Mouse (Mus musculus) megakaryocyte, adult 5-6 weeks (primary cell): ENCODE results near the gene Rhoj. TPM values are rescaled to one million over a fixed set of nuclear protein-coding genes. Genes with fewer than 3 reads are reported as not detected.
A peak's percentile ranks its signal among the peaks of the same experiment; 100 is the strongest.

ENCODE experiments used
- ATAC-seq: 2 replicates; pipeline ENCODE4 v1.8.0; 2016; ENCODE audit warnings: mild to moderate bottlenecking, inconsistent platforms; ENCODE audit not compliant: poor library complexity, severe bottlenecking
- total RNA-seq, 2 experiments: library from RNA; stranded (forward) in 1 of 2; stranded (reverse) in 1 of 2; fragments of 153-499, 151-499 nt in 1 of 2; fragments of 221-1000, 200-1000 nt in 1 of 2; gene quantifications; 2 replicates each; pipeline versions ENCODE4 v1.2.3 to v1.2.4; 2015 to 2017

Gene Rhoj
- total RNA-seq (2015) (not detected in 2 replicates), total RNA-seq (2017) (0.18 TPM in 1 of 2 replicates, not detected in the other)

DNA sequence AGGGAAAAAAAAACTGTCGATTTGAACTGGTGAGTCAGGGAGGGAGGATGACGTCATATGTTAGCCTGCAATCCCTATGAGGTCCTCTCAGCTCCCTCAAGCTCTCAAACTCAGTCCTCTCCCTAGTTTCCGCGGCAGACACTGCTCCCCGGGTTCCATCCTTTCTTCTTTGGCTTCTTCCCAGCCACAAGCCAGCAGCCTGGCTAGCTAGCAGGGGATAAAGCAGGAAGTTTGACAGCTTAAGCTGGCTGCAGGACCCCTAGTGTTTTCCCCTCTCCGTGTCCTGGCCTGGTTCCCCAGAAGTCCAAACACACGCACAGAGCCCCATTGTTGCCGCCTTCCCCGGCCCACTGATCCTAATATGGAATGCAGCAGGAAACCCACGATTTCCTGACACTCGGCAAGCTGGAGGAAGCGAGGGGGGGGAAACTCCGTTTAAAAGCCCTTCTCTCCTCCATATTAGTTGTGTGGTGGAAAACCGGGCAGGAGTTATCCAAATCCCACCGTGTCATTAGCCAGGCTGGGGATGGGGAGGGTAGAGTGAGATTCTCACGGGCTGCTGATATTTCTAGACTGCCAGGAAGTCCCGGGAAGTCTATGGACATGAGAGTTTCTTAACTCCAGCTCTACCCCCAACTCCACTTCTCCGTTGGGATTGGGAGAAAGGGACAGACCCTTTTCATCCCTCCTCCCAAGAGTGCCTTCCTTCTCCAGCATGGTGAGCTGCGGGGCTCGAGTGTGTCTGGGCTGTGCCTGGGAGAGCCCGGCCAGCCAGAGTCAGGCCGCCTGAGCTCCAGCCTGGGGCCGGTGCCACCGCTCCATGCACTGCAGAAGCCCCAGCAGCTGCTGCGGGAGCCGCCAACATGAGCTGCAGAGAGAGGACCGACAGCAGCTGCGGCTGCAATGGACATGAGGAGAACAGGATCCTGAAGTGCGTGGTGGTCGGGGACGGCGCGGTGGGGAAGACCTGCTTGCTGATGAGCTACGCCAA, at the start of gene Rhoj:
Gene Rhoj (plus strand): TSS at position 362 of the 991 bp plus-strand sequence.
- peak; percentile 50 for ATAC-seq

DNA sequence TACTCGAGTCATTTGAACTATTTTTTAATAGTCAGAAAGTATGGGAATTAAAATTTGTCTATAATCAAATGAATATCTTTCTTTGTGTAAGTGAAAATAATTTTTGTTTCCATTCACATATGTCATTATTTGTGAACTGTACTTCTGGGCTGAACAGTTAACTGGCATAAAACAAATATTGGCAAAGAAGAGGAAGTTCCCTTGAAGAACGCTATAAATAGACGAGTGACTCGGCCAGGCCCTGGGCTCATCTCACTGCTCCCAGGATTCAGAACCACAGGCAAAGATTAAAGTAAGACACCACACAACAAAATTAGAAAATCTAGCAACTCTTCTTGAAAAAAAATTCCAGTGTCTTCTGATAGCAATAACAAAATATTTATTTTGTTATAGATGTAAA, 36.4 kb upstream of the Rhoj start:
- peak; percentile 51 for ATAC-seq

DNA sequence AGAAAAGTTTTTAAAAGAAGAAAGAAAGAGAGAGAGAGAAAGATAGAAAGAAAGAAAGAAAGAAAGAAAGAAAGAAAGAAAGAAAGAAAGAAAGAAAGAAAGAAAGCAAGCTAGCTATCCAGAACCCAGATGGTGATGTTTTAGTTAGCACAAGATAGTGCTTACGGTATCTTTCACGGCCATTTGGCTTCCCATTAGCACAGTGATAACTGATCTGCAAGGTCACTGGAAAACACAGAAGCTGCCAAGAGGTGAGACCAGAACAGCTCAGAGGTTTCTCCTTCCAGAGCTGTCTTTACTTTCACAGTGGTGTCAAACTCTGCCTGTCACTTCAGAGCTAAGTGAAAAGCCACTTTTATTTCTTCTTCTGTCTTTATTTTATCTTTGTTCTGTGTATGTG, 32.4 kb upstream of the Rhoj start:
- no peak for ATAC-seq

DNA sequence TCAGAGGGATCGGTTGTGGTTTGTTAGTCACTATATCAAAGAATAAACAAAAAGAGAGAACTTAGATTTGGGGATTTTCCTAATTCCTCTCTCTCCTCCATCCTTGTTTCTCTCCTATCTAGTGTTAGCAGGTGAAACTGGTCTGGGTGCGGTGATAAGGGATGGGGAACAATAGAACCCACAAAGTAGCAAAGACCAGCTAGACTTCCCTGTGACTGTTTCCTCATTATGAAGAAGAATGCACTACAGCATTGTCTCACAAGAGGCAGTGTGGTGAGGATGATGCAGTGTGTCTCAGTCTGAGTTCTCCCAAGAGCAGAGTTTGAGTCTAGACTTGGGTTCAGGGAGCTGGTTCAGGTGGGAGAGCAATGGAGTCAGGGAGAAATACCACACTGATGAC, 30.7 kb upstream of the Rhoj start:
- peak; percentile 74 for ATAC-seq

DNA sequence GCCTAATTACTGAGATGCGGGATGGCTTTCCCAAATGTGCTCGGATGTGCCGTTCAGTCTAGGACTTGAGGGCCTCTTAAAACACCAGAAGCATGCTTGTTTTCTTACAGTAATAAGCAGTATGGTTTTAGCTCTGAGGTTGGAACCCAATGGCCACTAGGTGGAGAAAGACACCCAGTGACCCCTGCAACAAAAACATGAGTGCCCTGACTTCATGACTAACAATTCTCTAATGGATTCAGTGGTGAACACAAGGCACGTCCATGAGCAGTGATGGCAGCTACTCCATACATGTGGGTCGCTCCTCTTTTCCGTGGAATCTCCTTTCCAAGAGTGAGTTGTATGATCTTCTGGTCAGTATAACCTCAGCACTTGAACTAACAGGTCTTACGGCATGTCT, 27.6 kb upstream of the Rhoj start:
- no peak for ATAC-seq

DNA sequence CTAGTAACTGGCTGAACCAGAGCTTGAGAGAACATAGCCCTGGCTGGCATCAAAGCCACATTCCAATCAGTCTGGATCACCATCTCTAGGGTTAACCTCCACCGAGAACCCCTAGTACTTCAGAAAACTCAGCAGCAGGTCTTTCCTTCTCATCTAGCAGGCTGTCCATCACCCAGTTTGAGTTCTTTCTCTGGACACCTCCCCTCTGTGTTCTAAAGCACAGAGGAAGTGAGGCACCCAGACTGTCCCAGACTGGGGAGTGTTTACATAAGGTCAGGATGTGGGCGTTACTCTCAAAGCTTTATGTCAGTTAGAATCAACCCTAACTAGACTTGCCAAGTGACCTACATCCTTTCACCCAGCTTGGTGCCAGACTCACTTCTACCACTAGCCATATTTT, 24.9 kb upstream of the Rhoj start:
- peak; percentile 81 for ATAC-seq

DNA sequence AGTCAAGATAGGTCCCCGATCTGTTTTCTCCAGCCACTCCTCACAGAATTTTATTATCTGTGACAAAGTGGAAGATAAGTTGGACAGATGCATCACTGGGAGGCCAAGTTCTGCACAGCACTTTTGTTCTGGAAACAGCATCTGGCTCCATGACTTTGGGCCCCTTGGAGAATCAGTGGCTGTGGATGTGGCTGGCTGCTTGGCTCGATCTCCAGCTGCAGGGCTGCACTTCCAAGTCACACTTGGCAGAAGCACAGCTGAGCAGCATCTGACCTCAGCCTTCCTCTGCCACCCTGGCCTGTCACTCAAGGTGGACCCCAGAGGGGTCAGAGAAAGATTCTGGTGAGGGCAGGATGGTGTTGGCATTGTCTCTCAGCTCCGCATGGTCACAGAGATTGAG, 22.0 kb upstream of the Rhoj start:
- no peak for ATAC-seq

DNA sequence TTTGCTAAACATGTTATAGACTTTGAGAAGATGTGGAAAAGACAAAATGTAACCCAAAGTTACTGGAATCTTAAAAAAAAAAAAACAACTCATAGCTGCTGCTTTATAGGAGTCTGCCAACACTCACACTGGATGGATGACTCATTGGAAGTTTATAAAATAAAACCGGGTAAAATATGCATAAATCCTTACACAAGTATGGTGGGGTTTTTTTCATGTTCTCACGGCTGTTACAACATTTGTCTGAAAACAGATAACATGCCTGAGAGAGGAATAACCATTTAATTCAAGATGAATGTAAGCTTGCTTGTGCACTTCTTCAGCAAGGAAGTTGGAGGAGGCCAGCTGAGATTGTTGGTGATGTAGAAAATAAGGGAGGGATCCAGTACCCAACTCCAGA, 17.6 kb upstream of the Rhoj start:
- no peak for ATAC-seq

DNA sequence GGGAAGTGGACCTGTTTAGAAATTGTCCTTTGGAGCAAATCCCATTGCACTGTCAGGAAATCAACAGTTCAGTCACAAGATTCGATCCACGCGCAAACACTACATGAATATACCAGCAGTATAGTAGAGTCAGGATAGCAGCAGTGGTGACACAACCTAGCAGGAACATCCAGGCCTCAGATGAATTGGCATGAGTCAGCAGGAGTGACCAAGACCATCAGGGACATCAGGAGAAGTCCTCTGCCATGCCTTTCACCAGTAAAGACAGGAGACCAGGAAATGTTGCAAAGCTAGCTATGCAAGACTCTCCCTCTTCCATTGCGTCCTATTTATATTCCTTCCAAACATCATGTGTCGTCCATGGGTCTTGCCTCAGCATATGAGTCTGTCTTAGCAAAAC, 16.6 kb upstream of the Rhoj start:
- 0 out of 2 replicates have a peak, but pooled peaks have one; percentile 27 for ATAC-seq

DNA sequence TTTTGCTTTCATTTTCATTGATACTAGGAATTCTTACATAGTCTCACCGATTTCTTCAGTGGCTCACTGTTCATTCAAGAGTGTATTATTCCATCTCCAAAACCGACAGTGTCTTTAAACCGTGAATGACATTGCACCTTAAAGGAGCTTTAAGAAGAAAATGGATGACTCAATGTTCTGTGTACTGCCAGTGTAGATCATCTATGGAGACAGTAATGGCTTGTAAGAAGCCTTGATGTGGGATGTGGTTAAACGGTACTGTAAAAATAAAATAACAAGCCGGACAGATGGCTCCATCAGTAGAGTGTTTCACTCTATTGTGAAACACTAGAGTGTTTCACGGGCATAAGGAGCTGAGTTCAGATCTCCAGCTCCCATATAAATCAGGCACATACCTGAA, 15.2 kb upstream of the Rhoj start:
- ATAC-seq = no peak

DNA sequence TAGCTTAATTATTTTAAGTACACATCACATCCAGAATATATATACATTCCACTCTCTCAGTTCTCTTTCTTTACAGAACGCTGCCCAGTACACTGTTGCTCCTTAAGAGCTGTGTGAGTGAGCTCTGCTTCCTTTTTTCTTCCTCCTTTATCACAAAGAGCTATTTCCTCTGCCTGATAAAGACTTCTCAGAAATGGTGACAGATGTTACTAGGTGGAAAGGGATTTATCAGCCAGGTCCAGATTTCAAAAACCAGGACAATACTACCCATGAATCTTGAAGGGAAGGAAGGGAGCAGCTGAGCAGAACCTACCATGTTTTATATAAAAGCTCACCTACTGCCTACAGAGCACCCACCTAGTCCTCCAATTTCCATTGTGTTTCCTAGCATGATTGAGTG, 8.3 kb upstream of the Rhoj start:
- no peak for ATAC-seq

DNA sequence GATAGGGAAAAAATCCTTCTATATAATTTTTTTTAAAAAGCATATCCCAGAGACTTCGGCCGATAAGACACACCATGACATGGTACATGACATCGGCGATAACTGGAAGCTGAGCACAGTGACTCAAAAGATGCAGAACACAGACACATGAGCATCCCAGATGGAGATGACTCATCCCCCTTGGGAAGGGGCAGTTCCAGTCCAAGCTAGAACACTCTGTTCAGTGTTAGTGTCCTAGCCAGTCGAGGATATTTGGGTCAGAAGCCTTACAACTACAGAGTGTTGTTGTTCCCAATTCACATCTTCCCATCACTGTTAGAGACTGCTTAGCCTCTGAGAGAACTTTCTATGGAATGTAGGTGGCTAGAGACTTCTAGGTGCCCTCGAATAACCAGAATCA, 4.0 kb upstream of the Rhoj start:
- ATAC-seq = no peak

DNA sequence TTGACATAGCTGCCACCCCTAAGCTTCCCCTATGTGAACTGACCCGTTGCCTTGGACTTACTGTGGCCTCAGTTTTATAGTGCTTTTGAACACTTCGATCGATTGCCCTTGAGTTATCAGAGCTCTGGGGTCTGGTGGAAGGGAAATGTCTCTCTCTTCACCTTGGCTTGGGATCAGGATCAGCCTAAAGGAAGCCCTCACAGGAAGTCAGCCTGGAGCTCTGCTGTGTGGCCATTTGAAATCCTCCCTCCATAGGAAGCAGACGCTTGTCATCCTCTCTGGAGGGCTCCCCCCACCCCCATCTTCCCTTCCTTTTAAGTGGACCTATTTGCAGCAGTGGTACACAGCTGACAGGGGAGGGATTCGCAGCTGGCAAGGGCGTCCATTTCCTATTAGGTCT, 1.6 kb downstream of the Rhoj start:
- ATAC-seq = no peak

DNA sequence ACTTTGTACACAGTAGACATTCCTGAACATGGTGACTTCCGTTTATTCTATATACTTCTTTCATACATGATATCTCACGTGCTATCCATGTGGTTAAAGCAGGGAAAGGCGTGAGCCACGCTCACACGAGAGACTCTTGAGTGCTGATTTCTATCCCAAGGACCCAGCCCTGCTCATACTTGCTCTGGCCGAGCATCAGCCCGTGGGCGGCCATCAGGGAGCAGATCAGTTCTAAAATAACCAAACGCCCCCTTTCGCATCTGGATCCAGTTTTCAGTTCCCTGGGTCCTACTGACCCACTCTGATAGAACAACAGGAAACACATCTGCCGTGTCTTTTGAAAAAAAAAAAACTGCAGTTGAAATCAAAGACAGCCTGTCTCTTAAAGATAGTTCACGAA, 2.6 kb downstream of the Rhoj start:
- ATAC-seq = no peak

DNA sequence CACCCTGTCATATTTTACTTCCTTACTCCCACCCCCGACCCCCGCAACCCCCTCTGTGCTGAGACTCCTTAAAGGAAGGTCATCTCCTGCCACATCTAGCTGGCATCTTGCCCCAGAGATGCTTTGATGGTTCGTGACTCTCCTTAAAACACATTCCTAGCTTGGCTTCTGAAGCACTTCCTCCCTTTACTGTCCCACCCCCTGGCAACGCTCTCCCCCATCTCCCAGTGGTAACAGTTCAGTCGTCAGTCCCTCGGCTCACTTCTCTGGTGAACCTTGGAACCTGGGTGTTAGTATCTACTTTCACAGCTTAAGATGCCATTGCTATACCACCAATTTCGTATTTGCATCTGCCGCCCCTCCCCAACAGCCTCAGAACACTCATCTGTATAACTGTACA, 3.8 kb downstream of the Rhoj start:
- no peak for ATAC-seq

DNA sequence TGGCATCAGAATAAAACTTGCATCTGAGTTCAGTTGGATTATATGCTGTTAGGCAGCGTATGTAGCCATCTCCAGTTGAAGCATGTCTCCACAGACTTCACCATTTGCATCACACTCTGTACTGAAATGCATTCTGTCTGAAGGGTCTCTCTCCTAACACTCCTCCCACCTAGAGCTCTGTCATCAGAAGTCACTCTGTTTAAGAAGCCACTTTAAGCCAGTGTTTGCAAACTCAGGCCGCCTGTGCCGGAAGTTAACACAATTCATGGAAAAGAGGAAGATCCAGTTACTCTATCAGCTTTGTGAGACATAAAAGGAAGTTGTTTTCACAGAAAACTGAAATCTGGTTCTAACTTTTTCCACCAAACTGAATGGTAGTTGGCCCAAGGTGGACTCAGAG, 5.9 kb downstream of the Rhoj start:
- ATAC-seq = peak; percentile 43

DNA sequence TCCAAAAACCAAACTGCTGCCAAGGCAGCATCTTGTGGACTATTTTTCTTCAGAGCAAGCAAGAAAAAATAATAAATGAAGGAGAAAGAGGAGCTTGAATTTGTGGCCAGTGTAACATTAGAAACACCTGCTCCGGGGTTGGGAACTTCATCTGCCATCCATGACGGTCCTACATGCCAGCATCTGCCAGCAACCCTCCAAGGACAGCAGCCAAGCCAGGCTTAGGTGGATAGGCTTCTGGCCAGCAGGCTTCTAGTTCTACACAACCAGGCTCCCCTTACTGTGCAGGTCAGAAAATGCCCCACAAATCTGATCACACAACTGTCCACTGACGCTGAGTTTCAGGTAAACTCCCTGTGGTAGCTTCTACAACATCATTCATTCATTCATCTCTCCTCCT, 7.7 kb downstream of the Rhoj start:
- ATAC-seq = no peak

DNA sequence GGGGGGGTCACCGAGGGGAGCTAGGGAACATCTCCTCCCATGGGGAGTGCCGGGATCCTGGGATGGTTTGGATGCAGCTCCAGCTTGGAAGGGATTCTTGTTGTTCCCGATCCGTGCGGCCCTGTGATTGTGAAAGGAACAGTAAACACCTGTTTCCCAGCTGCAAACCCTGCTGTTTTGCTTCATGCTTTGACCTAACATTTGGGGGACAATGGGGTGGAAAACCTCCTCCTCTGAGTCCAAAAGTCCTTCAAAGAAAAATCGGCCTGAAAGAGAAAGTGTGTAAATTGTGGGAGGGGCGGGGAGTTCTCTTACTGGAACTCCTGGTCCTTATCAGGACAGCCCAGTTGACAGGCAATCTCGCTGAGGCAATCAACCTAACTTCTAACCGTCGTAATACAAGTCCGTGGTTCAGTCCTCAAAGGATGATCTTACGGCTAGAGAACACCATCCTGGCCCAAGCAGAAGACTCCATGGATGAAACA, 12.4 kb downstream of the Rhoj start:
- peak; percentile 62; the same call in 1 of the 2 replicates for ATAC-seq

DNA sequence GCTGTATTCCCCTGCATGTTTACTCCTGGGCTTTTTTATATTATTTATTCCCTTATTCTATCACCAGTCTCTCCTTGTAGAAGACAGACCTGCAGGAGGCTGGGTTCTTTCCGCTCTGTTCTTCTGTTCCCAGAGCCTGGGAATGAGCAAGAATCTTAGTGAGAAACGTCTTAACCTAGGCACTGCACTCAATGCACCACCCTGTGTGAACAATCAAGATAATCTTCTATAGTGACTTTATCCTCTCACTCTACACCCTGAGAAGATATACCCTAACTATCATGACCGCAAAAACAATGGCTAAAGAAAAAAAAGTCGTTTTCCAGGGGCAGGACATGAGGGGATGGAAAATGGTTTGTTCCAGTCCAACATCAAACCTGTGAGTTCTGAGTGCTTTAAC, 13.1 kb downstream of the Rhoj start:
- no peak for ATAC-seq

DNA sequence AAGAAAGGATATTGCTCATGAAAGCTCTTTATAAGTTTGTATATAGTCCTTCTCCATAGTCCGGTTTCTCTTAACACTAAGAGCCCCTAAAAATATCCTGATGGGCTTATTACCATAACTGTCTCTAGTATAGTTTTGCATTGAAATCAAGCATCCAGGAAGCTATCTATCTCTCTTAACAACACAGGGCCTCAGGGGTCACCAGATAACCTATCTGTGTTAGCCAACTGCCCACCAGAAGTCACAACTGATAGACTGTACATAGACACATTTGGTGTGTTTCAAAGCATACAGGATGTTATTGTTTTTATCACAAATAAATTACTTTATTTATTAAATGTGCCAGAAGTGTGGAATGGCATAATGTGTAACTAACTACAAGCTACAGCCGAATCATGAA, 21.1 kb downstream of the Rhoj start:
- ATAC-seq = no peak

DNA sequence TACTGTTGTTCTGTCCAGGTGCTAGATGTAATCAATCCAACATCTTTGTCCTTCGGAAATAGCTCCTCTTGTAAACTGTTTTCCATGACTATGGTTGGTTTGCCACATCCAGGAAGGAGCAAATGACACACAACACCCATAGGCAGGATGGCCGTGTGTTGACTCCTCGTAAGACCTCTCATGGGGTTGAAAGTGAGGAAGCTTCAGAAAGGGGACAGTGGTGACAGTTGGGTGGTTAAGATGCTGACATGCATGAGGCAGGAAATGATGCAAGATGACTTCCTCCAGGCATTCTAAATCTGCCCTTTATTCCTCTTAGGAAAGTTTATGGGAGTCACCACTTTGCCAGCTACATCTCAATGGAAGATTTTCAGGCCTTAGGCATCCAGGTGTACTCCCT, 31.8 kb downstream of the Rhoj start:
- ATAC-seq = no peak

DNA sequence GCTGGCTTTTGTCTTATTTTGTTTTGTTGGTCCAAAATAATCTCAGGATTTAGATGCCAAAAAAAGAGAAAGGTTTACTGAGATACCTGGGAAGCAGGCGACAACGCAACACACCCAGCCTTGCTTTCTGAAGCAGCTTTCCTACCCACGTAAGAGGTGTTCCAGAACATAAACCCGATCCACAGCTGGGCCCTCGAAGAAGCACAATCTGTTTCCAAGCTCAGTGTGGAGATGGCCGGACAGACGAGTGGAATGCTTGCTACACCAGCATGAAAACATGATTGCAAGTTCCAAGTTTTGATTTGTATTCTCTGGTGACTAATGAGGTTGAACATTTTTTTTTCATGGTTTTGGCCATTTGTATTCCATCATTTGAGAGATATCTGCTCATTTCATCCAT, 32.2 kb downstream of the Rhoj start:
- no peak for ATAC-seq

DNA sequence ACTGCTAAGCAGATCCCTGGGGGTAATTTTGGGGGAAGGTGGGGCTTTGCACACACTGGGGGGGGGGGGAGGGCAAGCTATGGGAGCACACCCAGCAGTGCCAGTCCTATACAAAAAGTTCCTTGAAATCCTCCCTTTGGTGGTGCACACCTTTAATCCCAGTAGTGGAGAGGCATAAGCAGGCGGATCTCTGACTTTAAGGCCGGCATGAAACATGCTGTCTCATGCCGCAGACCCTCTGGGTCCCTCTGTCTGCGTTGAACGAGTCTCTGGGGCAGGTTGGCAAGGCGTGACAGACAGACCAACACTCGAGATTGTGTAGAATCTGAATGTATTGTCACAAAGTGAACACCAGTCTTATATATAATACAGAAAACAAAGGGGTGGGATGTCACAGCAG, 40.4 kb downstream of the Rhoj start:
- ATAC-seq = no peak
